Mouse (Mus musculus) C2C12 (cell line): ENCODE measurements around the gene Nr1i3. TPM values are rescaled to one million over a fixed set of nuclear protein-coding genes. Genes with fewer than 3 reads are reported as not detected.
A peak's percentile ranks its signal among the peaks of the same experiment; 100 is the strongest.

Experiments used
- H3K27me3 ChIP-seq: one replicate; pipeline ENCODE4 v1.6.1; 2011; ENCODE audit not compliant: control insufficient read depth, insufficient read depth, insufficient read length
- H3K36me3 ChIP-seq: one replicate; pipeline ENCODE4 v1.6.1; 2011; ENCODE audit not compliant: control insufficient read depth, insufficient read depth
- H3K4me3 ChIP-seq: one replicate; pipeline ENCODE4 v1.5.1; 2011; ENCODE audit warnings: mild to moderate bottlenecking, control low read depth; ENCODE audit not compliant: poor library complexity, insufficient read depth, severe bottlenecking
- H3K79me2 ChIP-seq: one replicate; pipeline ENCODE4 v1.6.1; 2011; ENCODE audit not compliant: control insufficient read depth, insufficient read depth
- H3K79me3 ChIP-seq: one replicate; pipeline ENCODE4 v1.6.1; 2011; ENCODE audit warnings: low read depth, control low read depth
- H3ac ChIP-seq: one replicate; pipeline ENCODE3; 2011; ENCODE audit warnings: low read depth; ENCODE audit not compliant: control insufficient read depth, insufficient read length
- CEBPB ChIP-seq: IDR thresholded peaks from one replicate; pipeline ENCODE4 v1.6.1; 2011; ENCODE audit warnings: low read depth, mild to moderate bottlenecking, control low read depth, moderate library complexity
- CTCF ChIP-seq: IDR thresholded peaks from one replicate; pipeline ENCODE4 v1.5.1; 2011; ENCODE audit not compliant: control insufficient read depth, insufficient read depth, insufficient read length
- FOSL1 ChIP-seq: IDR thresholded peaks from one replicate; pipeline ENCODE4 v1.8.0; 2011; ENCODE audit warnings: mild to moderate bottlenecking, low read length; ENCODE audit not compliant: poor library complexity, insufficient read depth, severe bottlenecking
- MAX ChIP-seq: IDR thresholded peaks from one replicate; pipeline ENCODE4 v1.6.1; 2011; ENCODE audit warnings: mild to moderate bottlenecking, control low read depth
- MYOD1 ChIP-seq: IDR thresholded peaks from one replicate; pipeline ENCODE4 v1.6.1; 2011; ENCODE audit warnings: low read depth; ENCODE audit not compliant: control insufficient read depth, insufficient read length
- MYOG ChIP-seq: IDR thresholded peaks from one replicate; pipeline ENCODE4 v1.6.1; 2011; ENCODE audit not compliant: control insufficient read depth, insufficient read length; ENCODE audit errors: extremely low read depth
- USF1 ChIP-seq: IDR thresholded peaks from one replicate; pipeline ENCODE4 v1.6.1; 2011; ENCODE audit warnings: low read depth, mild to moderate bottlenecking, control low read depth, moderate library complexity
- polyA plus RNA-seq: library from polyadenylated mRNA; unstranded; fragments of >200 nt; fragmentation: generic; extraction: Trizol; gene quantifications from one replicate; pipeline ENCODE4 v1.2.1, GENCODE M21; 2012; ENCODE audit warnings: missing spikeins

Nr1i3 gene
- polyA plus RNA-seq, 1 experiment: 0.04 TPM

GRCm38 (mm10) chr1:171223168-171223567 is 9.4 kb downstream of the Nr1i3 start:
- Histone ChIP-seq H3ac (no peak overlapping the region), H3K79me3 (no peaks in the 10 kb centered on the region), H3K4me3 (peak overlapping the region; percentile 14), H3K79me2 (no peaks in the 10 kb centered on the region), H3K27me3 (no peaks in the 10 kb centered on the region), H3K36me3 (peaks cover 18% of the 10 kb centered on the region)
- TF ChIP-seq MAX (no peak), USF1 (no peak), CEBPB (no peak), MYOG (no peak), CTCF (no peak), MYOD1 (no peak), FOSL1 (no peak)

GRCm38 (mm10) chr1:171223796-171224195 is 10.0 kb downstream of the Nr1i3 start:
- H3K27me3 ChIP-seq: no peaks in the 10 kb centered on the region
- H3K36me3 ChIP-seq: peaks cover 18% of the 10 kb centered on the region
- no peak overlapping the region for H3ac ChIP-seq
- TF ChIP-seq CTCF: no peak
- H3K79me3 ChIP-seq: no peaks in the 10 kb centered on the region
- no peaks in the 10 kb centered on the region for H3K79me2 ChIP-seq
- no peak overlapping the region for H3K4me3 ChIP-seq

GRCm38 (mm10) chr1:171224857-171225256 is 11.1 kb downstream of the Nr1i3 start, which contains the start of gene Apoa2:
Gene Apoa2 (plus strand): TSS chr1:171225054.
- Histone ChIP-seq H3K79me2 (no peaks in the 10 kb centered on the region), H3K79me3 (no peaks in the 10 kb centered on the region), H3K36me3 (peaks cover 9% of the 10 kb centered on the region), H3K27me3 (no peaks in the 10 kb centered on the region), H3ac (no peak within 1 kb of the TSS), H3K4me3 (no peak within 1 kb of the TSS)
- TF ChIP-seq CTCF (no peak), USF1 (no peak), CEBPB (no peak), MYOG (no peak), MYOD1 (no peak), FOSL1 (no peak), MAX (no peak)

GRCm38 (mm10) chr1:171226780-171227179 is 13.0 kb downstream of the Nr1i3 start:
- no peaks in the 10 kb centered on the region for H3K36me3 ChIP-seq
- H3K4me3 ChIP-seq: no peak overlapping the region
- no peaks in the 10 kb centered on the region for H3K27me3 ChIP-seq
- no peaks in the 10 kb centered on the region for H3K79me3 ChIP-seq
- no peaks in the 10 kb centered on the region for H3K79me2 ChIP-seq
- TF ChIP-seq FOSL1 (no peak), USF1 (no peak), MAX (no peak), CEBPB (no peak), CTCF (no peak), MYOG (no peak), MYOD1 (no peak)
- H3ac ChIP-seq: no peak overlapping the region

GRCm38 (mm10) chr1:171227879-171228278 is 14.1 kb downstream of the Nr1i3 start:
- Histone ChIP-seq H3K79me2 (no peaks in the 10 kb centered on the region), H3K36me3 (no peaks in the 10 kb centered on the region), H3K4me3 (no peak overlapping the region), H3ac (no peak overlapping the region), H3K79me3 (no peaks in the 10 kb centered on the region), H3K27me3 (no peaks in the 10 kb centered on the region)
- no peak for TF ChIP-seq CEBPB
- TF ChIP-seq MAX: no peak
- no peak for TF ChIP-seq MYOD1
- TF ChIP-seq MYOG: no peak
- no peak for TF ChIP-seq CTCF
- TF ChIP-seq USF1: no peak
- no peak for TF ChIP-seq FOSL1

GRCm38 (mm10) chr1:171229750-171230149 is 16.0 kb downstream of the Nr1i3 start:
- no peak for TF ChIP-seq MYOD1
- no peak for TF ChIP-seq FOSL1
- no peak for TF ChIP-seq CTCF
- no peak for TF ChIP-seq USF1
- Histone ChIP-seq H3K79me2 (no peaks in the 10 kb centered on the region), H3K27me3 (no peaks in the 10 kb centered on the region)

More at GRCm38 (mm10) chr1:171229750-171230149, 16.0 kb downstream of the Nr1i3 start:
- Histone ChIP-seq H3K4me3 (no peak overlapping the region), H3K79me3 (no peaks in the 10 kb centered on the region), H3ac (no peak overlapping the region), H3K36me3 (peaks cover 8% of the 10 kb centered on the region)
